Mouse (Mus musculus) activated CD4-positive, CD25-positive, alpha-beta regulatory T cell, adult 4 months (primary cell): ENCODE data around the gene Jhy. TPM values are rescaled to one million over a fixed set of nuclear protein-coding genes. Genes with fewer than 3 reads are reported as not detected.

Source experiments
- ATAC-seq: one replicate; pipeline ENCODE4 v1.8.0; 2017
- polyA plus RNA-seq, 2 experiments: library from polyadenylated mRNA; unstranded; fragments of 100-300 nt; shearing (Covaris generic); gene quantifications; one replicate each; pipeline ENCODE4 v1.2.1; 2017

Jhy gene
- polyA plus RNA-seq, 2 experiments from 2014 or later = not detected

DNA sequence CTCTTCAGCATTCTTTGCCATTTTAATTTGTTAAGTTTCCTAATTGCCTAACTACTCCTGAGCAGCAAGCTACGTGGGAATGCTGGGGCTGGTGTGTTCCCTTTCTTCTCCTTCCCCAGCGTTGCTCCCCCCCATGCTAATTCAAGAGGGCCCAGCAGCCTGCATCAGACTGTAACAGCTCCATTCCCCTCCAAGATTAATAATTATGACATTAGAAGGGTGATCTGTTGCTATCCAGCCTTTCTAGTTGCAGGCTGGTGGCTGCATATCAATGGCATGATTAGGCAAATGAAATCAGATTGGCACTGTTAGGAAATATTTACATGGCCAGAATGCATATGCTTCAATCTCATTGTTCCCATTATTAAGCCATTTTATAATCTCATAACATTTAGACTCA, 112.4 kb downstream of the Jhy start:
- ATAC-seq = no peak

Other genes starting within 250 kb of the Jhy start
- gene Hspa8, start 163.1 kb downstream of the Jhy start, polyA plus RNA-seq = 1,000 to 10,000 TPM; 3,239 to 3,330 TPM
- gene Bsx, start 90.0 kb downstream of the Jhy start, polyA plus RNA-seq = not detected
- gene Crtam, start 40.5 kb upstream of the Jhy start, polyA plus RNA-seq = 1 to 10 TPM; 1.2 to 2.7 TPM
- 10 to 100 TPM; 18.3 to 25.0 TPM for gene Ubash3b, start 197.6 kb upstream of the Jhy start, polyA plus RNA-seq